Mouse (Mus musculus) myocyte (in vitro differentiated cells): ENCODE data around the gene Srsf1.

Experiments
- POLR2A ChIP-seq: IDR thresholded peaks from one replicate; pipeline ENCODE4 v1.6.1; 2011; ENCODE audit warnings: low read depth, mild to moderate bottlenecking, control low read depth, moderate library complexity; ENCODE audit not compliant: insufficient read length
- TCF3 ChIP-seq: IDR thresholded peaks from one replicate; pipeline ENCODE4 v1.6.1; 2011; ENCODE audit warnings: low read depth, control low read depth; ENCODE audit not compliant: insufficient read length

GRCm38 (mm10) chr11:88068411-88069245 lies 21.5 kb downstream of the Srsf1 start:
- TF ChIP-seq TCF3 (no peak), POLR2A (peak; percentile 53)
